Comparison of ENCODE assay signal across 8 mouse cellular contexts in genomic region chr4:56864016-56864415, GRCm38 (mm10). TPM values are rescaled to one million over a fixed set of nuclear protein-coding genes. Genes with fewer than 3 reads are reported as not detected.
DNase-seq lines count a peak whose midpoint lies in the region; ATAC-seq and TF ChIP-seq lines count a peak whose summit lies in the region.

No protein-coding gene starts in this region.

- H3K36me3 ChIP-seq in heart, embryonic 15.5 days = no peaks in the 10 kb centered on the region
- peaks cover 0 to 7% of the 10 kb centered on the region in 2 experiments for H3K36me3 ChIP-seq in CH12.LX (replicated peaks in 1 of 2; ENCODE audit: control insufficient read depth in 1 of 2, insufficient read depth in 1 of 2, low read length in 1 of 2)
- no peaks in the 10 kb centered on the region for H3K36me3 ChIP-seq in intestine, embryonic 16.5 days (ENCODE audit: control insufficient read depth, insufficient read depth, low read length)
- H3K36me3 ChIP-seq in midbrain, embryonic 15.5 days (replicated peaks) = no peaks in the 10 kb centered on the region

- H3K4me3 ChIP-seq in heart, embryonic 15.5 days = peak overlapping the region; percentile 90
- peak overlapping the region; percentile 49 to 90 (median 68) for H3K4me3 ChIP-seq in CH12.LX (replicated peaks in 1 of 3; ENCODE audit: low read depth in 2 of 3, low read length in 2 of 3, poor library complexity in 1 of 3)
- H3K4me3 ChIP-seq in intestine, embryonic 16.5 days (ENCODE audit: low read length) = peak overlapping the region; percentile 85
- H3K4me3 ChIP-seq in midbrain, embryonic 15.5 days = peak overlapping the region; percentile 94

- TF ChIP-seq CTCF in CH12.LX (conservative IDR thresholded peaks at IDR 0.05 in 1 of 2, IDR thresholded peaks at IDR 0.05 in 1 of 2; ENCODE audit: low read depth in 2 of 2, low read length in 2 of 2) = no peak

- no peaks in the 10 kb centered on the region for H3K27me3 ChIP-seq in heart, embryonic 15.5 days
- H3K27me3 ChIP-seq in CH12.LX (replicated peaks) = no peaks in the 10 kb centered on the region
- H3K27me3 ChIP-seq in intestine, embryonic 16.5 days (replicated peaks; ENCODE audit: control insufficient read depth, insufficient read depth, low read length) = no peaks in the 10 kb centered on the region
- H3K27me3 ChIP-seq in midbrain, embryonic 15.5 days (replicated peaks) = no peaks in the 10 kb centered on the region

- H3K9me3 ChIP-seq in heart, embryonic 15.5 days (replicated peaks) = no peaks in the 10 kb centered on the region
- no peaks in the 10 kb centered on the region for H3K9me3 ChIP-seq in CH12.LX (replicated peaks; ENCODE audit: low read length)
- H3K9me3 ChIP-seq in intestine, embryonic 16.5 days (ENCODE audit: control insufficient read depth, low read length) = no peaks in the 10 kb centered on the region
- H3K9me3 ChIP-seq in midbrain, embryonic 15.5 days = no peaks in the 10 kb centered on the region

- no peak for TF ChIP-seq POLR2A in CH12.LX (IDR thresholded peaks at IDR 0.05; ENCODE audit: low read depth, low read length)

- 37% methylated on average over 4 of the region's 4 CpGs for WGBS in heart, embryonic 15.5 days
- 36% methylated on average over 4 of the region's 4 CpGs for WGBS in intestine, embryonic 16.5 days
- 35% methylated on average over 4 of the region's 4 CpGs for WGBS in midbrain, embryonic 15.5 days

- TF ChIP-seq RAD21 in CH12.LX (IDR thresholded peaks at IDR 0.05; ENCODE audit: low read depth, low read length) = no peak

- no peaks in the 10 kb centered on the region for H3K79me2 ChIP-seq in CH12.LX (replicated peaks; ENCODE audit: control insufficient read depth, extremely low read depth, insufficient read depth, poor library complexity, severe bottlenecking)

- dilution Hi-C loops in CH12.LX (cut with MboI; ENCODE audit: extremely low pct_ligation_motif_present, extremely low pct_unique_long_range_greater_than_20kb, low sequenced_read_pairs) = no loop called here

- peak overlapping the region; percentile 88 for H3K9ac ChIP-seq in heart, embryonic 15.5 days
- H3K9ac ChIP-seq in CH12.LX (ENCODE audit: insufficient read depth, low read depth) = peak overlapping the region; percentile 68
- peak overlapping the region; percentile 83 for H3K9ac ChIP-seq in intestine, embryonic 16.5 days (ENCODE audit: low read depth, low read length)
- peak overlapping the region; percentile 95 for H3K9ac ChIP-seq in midbrain, embryonic 15.5 days

- in situ Hi-C loops in CH12.LX (cut with MboI; ENCODE audit: low pct_ligation_motif_present, low pct_unique_long_range_greater_than_20kb, low sequenced_read_pairs) = no loop called here

- H3K4me1 ChIP-seq in heart, embryonic 15.5 days (replicated peaks) = peaks cover 18% of the 10 kb centered on the region
- H3K4me1 ChIP-seq in CH12.LX (ENCODE audit: control insufficient read depth in 1 of 2, insufficient read depth in 2 of 2) = peaks cover 3 to 10% of the 10 kb centered on the region in 2 experiments
- peaks cover 6% of the 10 kb centered on the region for H3K4me1 ChIP-seq in intestine, embryonic 16.5 days (ENCODE audit: control insufficient read depth, insufficient read depth, low read length)
- peaks cover 21% of the 10 kb centered on the region for H3K4me1 ChIP-seq in midbrain, embryonic 15.5 days

- peak overlapping the region; percentile 93 for H3K27ac ChIP-seq in heart, embryonic 15.5 days
- H3K27ac ChIP-seq in CH12.LX (ENCODE audit: insufficient read depth, low read depth) = no peak overlapping the region
- peak overlapping the region; percentile 79; the same call in 1 of the 2 replicates for H3K27ac ChIP-seq in intestine, embryonic 16.5 days (ENCODE audit: low read length)
- H3K27ac ChIP-seq in midbrain, embryonic 15.5 days = peak overlapping the region; percentile 82

- peak overlapping the region; percentile 95 for H3K4me2 ChIP-seq in heart, embryonic 15.5 days
- H3K4me2 ChIP-seq in CH12.LX (ENCODE audit: insufficient read depth, low read depth, poor library complexity, severe bottlenecking) = peak overlapping the region; percentile 85
- peak overlapping the region; percentile 86 for H3K4me2 ChIP-seq in intestine, embryonic 16.5 days (ENCODE audit: low read depth, low read length)
- H3K4me2 ChIP-seq in midbrain, embryonic 15.5 days = peak overlapping the region; percentile 76

- DNase-seq in heart, adult 8-10 months (ENCODE audit: low spot score) = no peak
- no peak for DNase-seq in CH12.LX (ENCODE audit: extremely low read depth)
- peak; percentile 51 for DNase-seq in cerebellum, adult 9-11 months
- no peak for DNase-seq in adrenal gland, postnatal 14 days
- no peak for DNase-seq in retina, embryonic 14.5 days (ENCODE audit: low spot score)

- no peak for TF ChIP-seq EP300 in CH12.LX (IDR thresholded peaks at IDR 0.05; ENCODE audit: low read length)

- ATAC-seq in heart, embryonic 15.5 days (replicated peaks; ENCODE audit: insufficient number of reproducible peaks, insufficient read depth, low FRiP score, low read depth) = no peak
- ATAC-seq in intestine, embryonic 16.5 days = no peak
- no peak for ATAC-seq in midbrain, embryonic 15.5 days (replicated peaks)

TF ChIP-seq in CH12.LX, 34 proteins besides CTCF, POLR2A, EP300 and RAD21:
- no peak for TF ChIP-seq TCF12 (IDR thresholded peaks at IDR 0.05; ENCODE audit: low read depth, low read length)
- TF ChIP-seq GABPA (IDR thresholded peaks at IDR 0.05; ENCODE audit: insufficient replicate concordance, low read depth, low read length) = no peak
- no peak for TF ChIP-seq ZC3H11A (IDR thresholded peaks at IDR 0.05; ENCODE audit: low read depth, low read length)
- no peak for TF ChIP-seq ZKSCAN1 (IDR thresholded peaks at IDR 0.05; ENCODE audit: borderline replicate concordance, low read depth, low read length)
- TF ChIP-seq MAFK (IDR thresholded peaks at IDR 0.05; ENCODE audit: insufficient replicate concordance, low read length) = no peak
- no peak for TF ChIP-seq E2F4 (IDR thresholded peaks at IDR 0.05; ENCODE audit: insufficient replicate concordance, low read depth, low read length)
- no peak for TF ChIP-seq MYC (IDR thresholded peaks at IDR 0.05; ENCODE audit: low read depth, low read length)
- no peak for TF ChIP-seq POLR2AphosphoS2 (IDR thresholded peaks at IDR 0.05; ENCODE audit: low read depth, low read length)
- no peak for TF ChIP-seq CHD1 (IDR thresholded peaks at IDR 0.05; ENCODE audit: low read depth, low read length)
- TF ChIP-seq JUN (IDR thresholded peaks at IDR 0.05; ENCODE audit: insufficient read depth, low read depth, low read length) = no peak
- TF ChIP-seq SIN3A (IDR thresholded peaks at IDR 0.05; ENCODE audit: low read length) = no peak
- no peak for TF ChIP-seq ETS1 (conservative IDR thresholded peaks at IDR 0.05; ENCODE audit: low read depth, low read length)
- TF ChIP-seq RCOR1 (conservative IDR thresholded peaks at IDR 0.05; ENCODE audit: low read depth, low read length) = no peak
- TF ChIP-seq ZMIZ1 (IDR thresholded peaks at IDR 0.05; ENCODE audit: low read depth, low read length) = no peak
- no peak for TF ChIP-seq USF2 (conservative IDR thresholded peaks at IDR 0.05; ENCODE audit: low read depth, low read length)

RNA-seq across cellular contexts. Expression of gene Ctnnal1, which starts 1.0 kb away (rescaled TPM):
- polyA plus RNA-seq in heart, embryonic 15.5 days (2015; fragmentation: Nextera tagmentation; extraction: Ambion mirVana) = 22.2 and 25.7 TPM in 2 replicates
- total RNA-seq in heart, adult 8-10 months (2022) = 10 to 100 TPM; 18.1 to 47.5 (median 30.1) TPM
- total RNA-seq in CH12.LX (2012; rRNA removed) (3.3 and 4.0 TPM in 2 replicates), CH12.LX (2014; rRNA removed) (5.2 and 5.3 TPM in 2 replicates)
- polyA plus RNA-seq in CH12.LX (2012; ENCODE audit: insufficient read length, low read depth) = 4.2 and 4.9 TPM in 2 replicates
- 17.7 and 19.3 TPM in 2 replicates for polyA plus RNA-seq in intestine, embryonic 16.5 days (2015; fragmentation: Nextera tagmentation; extraction: Ambion mirVana)
- 12.5 and 14.0 TPM in 2 replicates for polyA plus RNA-seq in midbrain, embryonic 15.5 days (2015; fragmentation: Nextera tagmentation; extraction: Ambion mirVana)
- total RNA-seq in adrenal gland, postnatal 14 days (2021) = 18.1 and 19.6 TPM in 2 replicates
